Mouse (Mus musculus): ENCODE measurements around the gene Mrps24. TPM values are rescaled to one million over a fixed set of nuclear protein-coding genes. Genes with fewer than 3 reads are reported as not detected.

Gene Mrps24
- polyA plus RNA-seq, 1 experiment from 2014 or later, result 162 TPM

GRCm38 (mm10) chr11:5732401-5732800, 16.9 kb upstream of the Mrps24 start:
- no peaks in the 10 kb centered on the region for H3K36me3 ChIP-seq
- no peaks in the 10 kb centered on the region for H3K27me3 ChIP-seq
- peak overlapping the region; percentile 57 for H3K27ac ChIP-seq
- no peaks in the 10 kb centered on the region for H3K9me3 ChIP-seq (replicated peaks)
- H3K9ac ChIP-seq, result no peak overlapping the region; the same call in 1 of the 2 replicates
- 67% methylated on average over 5 of the region's 5 CpGs for WGBS
- H3K4me1 ChIP-seq, result peaks cover 9% of the 10 kb centered on the region
- H3K4me3 ChIP-seq, result no peak overlapping the region
- ATAC-seq (ENCODE audit: low FRiP score), result peak; percentile 52; the same call in 1 of the 2 replicates
- H3K4me2 ChIP-seq (replicated peaks), result no peak overlapping the region

GRCm38 (mm10) chr11:5729582-5729981, 14.1 kb upstream of the Mrps24 start:
- Histone ChIP-seq H3K27me3 (no peaks in the 10 kb centered on the region), H3K4me1 (peaks cover 9% of the 10 kb centered on the region), H3K4me3 (no peak overlapping the region), H3K9ac (no peak overlapping the region), H3K9me3 (replicated peaks) (no peaks in the 10 kb centered on the region), H3K27ac (no peak overlapping the region), H3K36me3 (0 out of 2 replicates have a peak, but pooled peaks cover 2% of the 10 kb centered on the region), H3K4me2 (replicated peaks) (no peak overlapping the region)
- WGBS, result 92% methylated on average over 9 of the region's 9 CpGs
- ATAC-seq (ENCODE audit: low FRiP score), result no peak

DNA sequence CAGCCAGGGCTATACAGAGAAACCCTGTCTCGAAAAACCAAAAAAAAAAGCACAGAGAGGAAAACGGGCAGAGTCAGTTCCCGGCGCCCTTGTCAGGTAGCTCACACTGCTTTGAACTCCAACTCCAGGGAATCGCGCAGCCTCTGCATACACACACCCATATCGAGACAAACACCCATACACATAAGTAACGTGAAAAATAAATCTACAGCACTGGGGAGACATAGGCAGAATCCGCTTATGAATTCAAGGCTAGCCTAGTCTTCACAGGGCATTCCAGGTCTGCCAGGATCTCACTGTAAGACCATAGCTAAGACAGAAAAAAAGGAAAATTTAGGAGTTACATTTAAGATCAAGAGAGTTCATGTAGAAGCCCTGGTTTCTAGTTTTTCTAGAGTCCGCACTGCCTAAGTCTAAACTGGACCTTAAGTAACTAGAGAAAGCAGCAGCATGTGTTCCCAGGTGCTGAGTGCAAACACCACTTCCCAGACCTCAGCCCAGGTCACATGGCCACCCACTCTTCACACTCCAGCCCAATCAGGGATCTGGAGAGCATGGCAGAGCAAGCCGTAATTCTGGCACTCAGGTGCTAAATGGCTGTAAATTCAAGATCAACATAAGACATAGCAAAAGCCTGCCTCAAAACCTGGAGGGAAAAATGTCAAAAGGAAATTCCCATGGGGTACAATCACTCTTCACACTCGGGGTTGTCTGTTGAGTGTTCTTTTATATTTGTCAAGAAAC, 3.3 kb upstream of the Mrps24 start:
- no peaks in the 10 kb centered on the region for H3K27me3 ChIP-seq
- H3K9ac ChIP-seq, result no peak overlapping the region
- no peak overlapping the region for H3K27ac ChIP-seq
- 93% methylated on average over 12 of the region's 12 CpGs for WGBS
- no peak overlapping the region for H3K4me3 ChIP-seq
- H3K9me3 ChIP-seq (replicated peaks), result no peaks in the 10 kb centered on the region
- H3K4me2 ChIP-seq (replicated peaks), result no peak overlapping the region
- H3K36me3 ChIP-seq, result peaks cover 54% of the 10 kb centered on the region
- H3K4me1 ChIP-seq, result no peaks in the 10 kb centered on the region
- ATAC-seq (ENCODE audit: low FRiP score), result no peak

- Histone ChIP-seq H3K9ac (no peak overlapping the region), H3K4me3 (no peak overlapping the region), H3K27ac (no peak overlapping the region), H3K9me3 (replicated peaks) (no peaks in the 10 kb centered on the region), H3K27me3 (no peaks in the 10 kb centered on the region), H3K4me2 (replicated peaks) (no peak overlapping the region), H3K4me1 (no peaks in the 10 kb centered on the region), H3K36me3 (peaks cover 49% of the 10 kb centered on the region)
- no peak for ATAC-seq (ENCODE audit: low FRiP score)
- WGBS, result 93% methylated on average over 34 of the region's 34 CpGs
Observed at GRCm38 (mm10) chr11:5716938-5717705, 1.6 kb upstream of the Mrps24 start.

DNA sequence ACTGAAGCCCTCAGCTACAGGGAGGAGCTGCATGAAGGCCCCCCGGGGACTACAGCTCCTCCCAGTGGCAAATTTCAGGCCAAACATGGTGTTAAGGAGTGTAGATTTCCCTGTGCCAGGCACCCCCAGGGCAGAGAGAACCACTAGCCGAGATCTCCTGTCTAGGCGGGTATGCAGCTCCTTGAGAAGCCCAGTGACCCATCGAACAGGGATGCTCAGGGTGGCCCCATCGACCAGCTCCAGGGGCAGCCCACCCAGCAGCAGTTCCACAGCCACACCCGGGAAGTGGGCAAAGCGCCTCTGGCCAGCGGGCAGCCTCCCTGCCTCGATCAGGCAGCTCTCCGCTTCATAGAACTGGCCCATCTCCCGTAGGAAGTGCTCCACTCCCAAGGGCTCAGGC, 766 bp upstream of the Mrps24 start:
- Histone ChIP-seq H3K27me3 (no peaks in the 10 kb centered on the region), H3K36me3 (peaks cover 46% of the 10 kb centered on the region), H3K4me1 (no peaks in the 10 kb centered on the region), H3K9ac (no peak overlapping the region), H3K4me2 (replicated peaks) (no peak overlapping the region), H3K9me3 (replicated peaks) (no peaks in the 10 kb centered on the region), H3K27ac (no peak overlapping the region), H3K4me3 (no peak overlapping the region)
- 89% methylated on average over 11 of the region's 11 CpGs for WGBS
- ATAC-seq (ENCODE audit: low FRiP score), result no peak

DNA sequence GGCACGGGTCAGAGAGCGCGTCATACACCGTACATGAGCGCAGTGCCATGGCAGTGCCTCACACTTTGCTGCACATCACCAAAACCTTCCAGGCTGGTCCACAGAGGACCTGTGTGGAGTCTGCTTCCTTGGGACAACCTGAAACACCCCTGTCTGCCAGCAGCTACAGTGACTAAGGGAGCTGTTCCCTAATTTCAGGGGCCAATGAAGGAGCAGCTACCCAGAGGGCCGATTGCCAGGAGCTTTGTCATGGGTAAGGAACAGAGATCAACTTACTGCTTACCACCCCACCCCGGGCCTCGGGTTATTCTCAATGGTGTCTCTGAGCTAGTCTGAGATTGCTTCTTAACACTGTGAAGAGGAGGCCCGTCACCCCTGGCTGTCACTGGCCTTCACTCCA, 301 bp downstream of the Mrps24 start:
- Histone ChIP-seq H3K4me3 (no peak overlapping the region), H3K27ac (no peak overlapping the region), H3K4me2 (replicated peaks) (no peak overlapping the region), H3K9ac (no peak overlapping the region), H3K9me3 (replicated peaks) (no peaks in the 10 kb centered on the region), H3K36me3 (peaks cover 46% of the 10 kb centered on the region), H3K27me3 (no peaks in the 10 kb centered on the region), H3K4me1 (no peaks in the 10 kb centered on the region)
- WGBS, result 89% methylated on average over 9 of the region's 9 CpGs
- no peak for ATAC-seq (ENCODE audit: low FRiP score)

DNA sequence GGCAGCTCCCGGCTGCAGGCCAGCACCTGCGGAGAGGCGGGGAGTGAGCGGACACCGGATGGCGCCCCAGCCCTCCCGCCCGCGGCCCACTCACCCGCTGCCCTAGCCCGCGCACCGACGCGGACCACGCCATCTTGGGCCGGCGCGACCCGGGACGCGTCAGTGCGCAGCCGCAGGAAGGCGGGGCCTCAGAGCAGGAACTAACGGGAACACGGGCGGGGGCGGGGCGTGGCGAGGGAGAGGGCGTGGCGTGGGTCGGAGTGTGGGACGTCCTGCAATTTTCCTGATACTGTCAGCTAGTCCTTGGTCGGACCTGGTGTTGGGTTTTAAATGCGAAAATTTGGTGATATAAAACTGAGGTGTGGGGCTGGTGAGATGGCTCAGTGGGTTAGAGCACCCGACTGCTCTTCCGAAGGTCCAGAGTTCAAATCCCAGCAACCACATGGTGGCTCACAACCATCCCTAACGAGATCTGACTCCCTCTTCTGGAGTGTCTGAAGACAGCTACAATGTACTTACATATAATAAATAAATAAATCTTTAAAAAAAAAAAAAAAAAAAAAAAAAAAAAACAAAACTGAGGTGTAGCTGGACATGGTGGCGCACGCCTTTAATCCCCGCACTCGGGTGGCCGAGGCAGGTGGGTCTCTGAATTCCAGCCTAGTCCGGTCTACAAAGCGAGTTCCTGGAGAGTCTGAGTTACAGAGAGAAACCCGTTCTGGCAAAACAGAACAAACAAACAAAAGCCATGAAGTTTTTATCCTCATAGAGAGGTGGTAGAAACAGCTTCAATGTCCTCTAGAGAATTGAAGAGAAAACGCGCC, 7.7 kb downstream of the Mrps24 start:
- WGBS, result 21% methylated on average over 45 of the region's 50 CpGs
- peak overlapping the region; percentile 93 for H3K9ac ChIP-seq
- no peaks in the 10 kb centered on the region for H3K9me3 ChIP-seq (replicated peaks)
- H3K27ac ChIP-seq, result peak overlapping the region; percentile 71
- ATAC-seq (ENCODE audit: low FRiP score), result peak; percentile 96
- H3K4me3 ChIP-seq, result peak overlapping the region; percentile 96
- H3K36me3 ChIP-seq, result peaks cover 20% of the 10 kb centered on the region
- H3K27me3 ChIP-seq, result no peaks in the 10 kb centered on the region
- H3K4me1 ChIP-seq, result peaks cover 15% of the 10 kb centered on the region
- H3K4me2 ChIP-seq (replicated peaks), result peak overlapping the region; percentile 88

DNA sequence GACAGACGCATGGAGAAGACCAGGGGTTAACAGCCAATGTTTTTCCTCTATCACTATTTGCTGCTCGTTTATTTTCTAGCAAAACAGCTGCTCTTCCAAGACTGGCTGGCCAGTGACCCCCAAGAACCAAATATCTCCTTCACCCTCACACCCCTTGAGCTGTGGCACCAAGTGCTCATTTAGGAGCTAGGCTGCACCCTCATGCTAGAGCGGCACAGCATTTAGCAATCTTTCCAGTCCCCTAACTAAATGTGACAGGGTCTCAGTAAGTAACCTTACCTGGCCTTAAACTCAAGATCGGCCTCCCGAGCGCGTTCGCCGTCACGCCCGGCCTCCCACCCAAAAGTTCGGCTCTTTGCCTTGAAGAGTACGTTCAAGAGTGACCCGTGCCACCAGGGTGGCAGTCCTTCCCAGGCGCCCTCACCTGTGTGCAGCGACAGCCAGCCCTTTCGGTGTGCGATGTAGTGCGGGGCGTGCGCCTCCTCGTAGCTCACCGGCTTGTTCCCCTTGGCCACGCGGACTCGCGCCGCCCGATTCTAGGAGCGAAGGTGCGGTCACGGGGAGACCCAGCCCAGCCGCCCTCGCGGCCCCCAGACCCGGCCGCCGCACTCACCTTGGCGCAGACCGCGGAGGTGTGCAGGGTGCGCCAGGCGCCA, 8.5 kb downstream of the Mrps24 start:
- Histone ChIP-seq H3K4me2 (replicated peaks) (peak overlapping the region; percentile 88), H3K4me3 (peak overlapping the region; percentile 96), H3K27me3 (no peaks in the 10 kb centered on the region), H3K4me1 (peaks cover 15% of the 10 kb centered on the region), H3K36me3 (peaks cover 20% of the 10 kb centered on the region), H3K27ac (peak overlapping the region; percentile 71), H3K9me3 (replicated peaks) (no peaks in the 10 kb centered on the region), H3K9ac (peak overlapping the region; percentile 93)
- WGBS, result 1% methylated on average over 43 of the region's 43 CpGs
- ATAC-seq (ENCODE audit: low FRiP score), result peak; percentile 82

DNA sequence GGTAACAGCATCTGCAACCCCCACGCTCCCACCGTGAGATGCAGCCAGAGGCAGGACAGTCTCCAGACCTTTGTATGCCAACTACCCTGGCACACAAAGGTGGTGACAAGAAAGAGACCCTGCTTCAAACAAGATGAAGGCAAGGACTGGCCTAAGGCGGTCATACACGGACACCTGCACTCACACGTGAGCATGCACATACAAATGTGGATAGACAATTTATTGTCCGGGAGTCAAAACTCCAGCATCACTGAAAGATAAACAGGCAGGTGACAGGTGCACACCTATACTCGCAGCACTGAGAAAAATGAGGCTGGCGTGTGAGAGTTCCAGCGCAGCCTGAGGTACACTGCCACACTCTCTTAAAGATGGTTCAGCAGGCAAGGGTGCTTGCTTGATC, 9.5 kb downstream of the Mrps24 start:
- Histone ChIP-seq H3K36me3 (peaks cover 20% of the 10 kb centered on the region), H3K4me2 (replicated peaks) (peak overlapping the region; percentile 88), H3K27ac (no peak overlapping the region), H3K27me3 (no peaks in the 10 kb centered on the region), H3K9me3 (replicated peaks) (no peaks in the 10 kb centered on the region), H3K9ac (peak overlapping the region; percentile 93; the same call in 1 of the 2 replicates), H3K4me3 (peak overlapping the region; percentile 96; the same call in 1 of the 2 replicates), H3K4me1 (peaks cover 15% of the 10 kb centered on the region)
- no peak for ATAC-seq (ENCODE audit: low FRiP score)
- WGBS, result 94% methylated on average over 9 of the region's 9 CpGs

DNA sequence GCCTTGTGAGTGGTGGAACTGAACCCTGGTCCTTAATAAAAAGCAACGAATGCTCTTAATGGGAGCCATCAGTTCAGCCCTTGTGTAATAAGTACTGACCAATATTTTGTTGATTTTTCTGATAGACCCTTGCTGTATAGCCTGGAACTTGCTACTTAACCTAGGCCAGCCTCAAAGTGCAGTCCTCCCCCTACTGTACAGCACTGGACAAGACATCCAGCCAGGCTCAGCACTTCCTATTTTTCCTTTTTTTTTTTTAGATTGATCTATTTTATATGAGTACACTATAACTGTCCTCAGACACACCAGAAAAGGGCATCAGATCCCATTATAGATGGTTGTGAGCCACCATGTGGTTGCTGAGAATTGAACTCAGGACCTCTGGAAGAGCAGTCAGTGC, 12.1 kb downstream of the Mrps24 start:
- no peak for ATAC-seq (ENCODE audit: low FRiP score)
- H3K36me3 ChIP-seq, result peaks cover 20% of the 10 kb centered on the region
- no peak overlapping the region for H3K27ac ChIP-seq
- H3K9me3 ChIP-seq (replicated peaks), result no peaks in the 10 kb centered on the region
- H3K4me2 ChIP-seq (replicated peaks), result no peak overlapping the region
- H3K4me3 ChIP-seq, result no peak overlapping the region
- WGBS, result 94% methylated on average over 1 of the region's 1 CpGs
- peaks cover 15% of the 10 kb centered on the region for H3K4me1 ChIP-seq
- H3K27me3 ChIP-seq, result no peaks in the 10 kb centered on the region
- no peak overlapping the region for H3K9ac ChIP-seq

GRCm38 (mm10) chr11:5702957-5703332, 12.5 kb downstream of the Mrps24 start:
- H3K27ac ChIP-seq, result no peak overlapping the region
- no peak overlapping the region for H3K4me3 ChIP-seq
- WGBS, result 90% methylated on average over 6 of the region's 6 CpGs
- peaks cover 15% of the 10 kb centered on the region for H3K4me1 ChIP-seq
- H3K9ac ChIP-seq, result no peak overlapping the region
- no peaks in the 10 kb centered on the region for H3K9me3 ChIP-seq (replicated peaks)
- no peak for ATAC-seq (ENCODE audit: low FRiP score)
- peaks cover 20% of the 10 kb centered on the region for H3K36me3 ChIP-seq
- no peaks in the 10 kb centered on the region for H3K27me3 ChIP-seq
- H3K4me2 ChIP-seq (replicated peaks), result no peak overlapping the region

Data from hindbrain, embryonic 12.5 days (tissue).